Mouse (Mus musculus): ENCODE data around the gene 4931428L18Rik. TPM values are rescaled to one million over a fixed set of nuclear protein-coding genes. Genes with fewer than 3 reads are reported as not detected.

4931428L18Rik gene
- polyA plus RNA-seq, 1 experiment from 2014 or later = not detected

- WGBS = 89% methylated on average over 3 of the region's 3 CpGs
- no peaks in the 10 kb centered on the region for H3K4me1 ChIP-seq (replicated peaks; ENCODE audit: control insufficient read depth, insufficient read depth, low read length)
- H3K36me3 ChIP-seq (ENCODE audit: control insufficient read depth, insufficient read depth) = no peaks in the 10 kb centered on the region
- H3K4me3 ChIP-seq (replicated peaks; ENCODE audit: low read length) = no peak overlapping the region
- no peak overlapping the region for H3K9ac ChIP-seq (replicated peaks; ENCODE audit: low read depth, low read length)
- H3K27me3 ChIP-seq (replicated peaks; ENCODE audit: control insufficient read depth, insufficient read depth, low read length) = no peaks in the 10 kb centered on the region
- no peak overlapping the region for H3K27ac ChIP-seq (ENCODE audit: low read length)
- no peaks in the 10 kb centered on the region for H3K9me3 ChIP-seq (ENCODE audit: control insufficient read depth, low read length)
- no peak for ATAC-seq
- H3K4me2 ChIP-seq (ENCODE audit: low read length) = no peak overlapping the region
Observed at GRCm38 (mm10) chr1:31107961-31108360, 114.5 kb downstream of the 4931428L18Rik start.

GRCm38 (mm10) chr1:31102863-31103657 lies 119.4 kb downstream of the 4931428L18Rik start:
- H3K4me1 ChIP-seq (replicated peaks; ENCODE audit: control insufficient read depth, insufficient read depth, low read length) = no peaks in the 10 kb centered on the region
- H3K36me3 ChIP-seq (ENCODE audit: control insufficient read depth, insufficient read depth) = no peaks in the 10 kb centered on the region
- no peak overlapping the region for H3K9ac ChIP-seq (replicated peaks; ENCODE audit: low read depth, low read length)
- H3K9me3 ChIP-seq (ENCODE audit: control insufficient read depth, low read length) = no peaks in the 10 kb centered on the region
- no peak overlapping the region for H3K4me3 ChIP-seq (replicated peaks; ENCODE audit: low read length)
- 57% methylated on average over 12 of the region's 12 CpGs for WGBS
- no peaks in the 10 kb centered on the region for H3K27me3 ChIP-seq (replicated peaks; ENCODE audit: control insufficient read depth, insufficient read depth, low read length)
- H3K27ac ChIP-seq (ENCODE audit: low read length) = no peak overlapping the region
- no peak overlapping the region for H3K4me2 ChIP-seq (ENCODE audit: low read length)
- ATAC-seq = peak; percentile 45

GRCm38 (mm10) chr1:31102280-31102679 lies 120.2 kb downstream of the 4931428L18Rik start:
- Histone ChIP-seq H3K36me3 (ENCODE audit: control insufficient read depth, insufficient read depth) (no peaks in the 10 kb centered on the region), H3K4me1 (replicated peaks; ENCODE audit: control insufficient read depth, insufficient read depth, low read length) (no peaks in the 10 kb centered on the region), H3K27ac (ENCODE audit: low read length) (no peak overlapping the region), H3K9ac (replicated peaks; ENCODE audit: low read depth, low read length) (no peak overlapping the region), H3K27me3 (replicated peaks; ENCODE audit: control insufficient read depth, insufficient read depth, low read length) (no peaks in the 10 kb centered on the region), H3K4me3 (replicated peaks; ENCODE audit: low read length) (no peak overlapping the region), H3K9me3 (ENCODE audit: control insufficient read depth, low read length) (no peaks in the 10 kb centered on the region), H3K4me2 (ENCODE audit: low read length) (no peak overlapping the region)
- no peak for ATAC-seq
- 87% methylated on average over 2 of the region's 2 CpGs for WGBS

- no peaks in the 10 kb centered on the region for H3K27me3 ChIP-seq (replicated peaks; ENCODE audit: control insufficient read depth, insufficient read depth, low read length)
- no peak overlapping the region for H3K9ac ChIP-seq (replicated peaks; ENCODE audit: low read depth, low read length)
- H3K4me2 ChIP-seq (ENCODE audit: low read length) = no peak overlapping the region
- no peaks in the 10 kb centered on the region for H3K36me3 ChIP-seq (ENCODE audit: control insufficient read depth, insufficient read depth)
- ATAC-seq = no peak
- H3K9me3 ChIP-seq (ENCODE audit: control insufficient read depth, low read length) = no peaks in the 10 kb centered on the region
- H3K27ac ChIP-seq (ENCODE audit: low read length) = no peak overlapping the region
- no peaks in the 10 kb centered on the region for H3K4me1 ChIP-seq (replicated peaks; ENCODE audit: control insufficient read depth, insufficient read depth, low read length)
- H3K4me3 ChIP-seq (replicated peaks; ENCODE audit: low read length) = no peak overlapping the region
- 81% methylated on average over 3 of the region's 3 CpGs for WGBS
Observed at GRCm38 (mm10) chr1:31097208-31097607, 125.3 kb downstream of the 4931428L18Rik start.

- Histone ChIP-seq H3K36me3 (ENCODE audit: control insufficient read depth, insufficient read depth) (no peaks in the 10 kb centered on the region), H3K9ac (replicated peaks; ENCODE audit: low read depth, low read length) (no peak overlapping the region), H3K4me3 (replicated peaks; ENCODE audit: low read length) (no peak overlapping the region), H3K27ac (ENCODE audit: low read length) (no peak overlapping the region), H3K4me1 (replicated peaks; ENCODE audit: control insufficient read depth, insufficient read depth, low read length) (no peaks in the 10 kb centered on the region), H3K4me2 (ENCODE audit: low read length) (no peak overlapping the region), H3K27me3 (replicated peaks; ENCODE audit: control insufficient read depth, insufficient read depth, low read length) (no peaks in the 10 kb centered on the region), H3K9me3 (ENCODE audit: control insufficient read depth, low read length) (no peaks in the 10 kb centered on the region)
- no peak for ATAC-seq
- 57% methylated on average over 2 of the region's 2 CpGs for WGBS
Observed at GRCm38 (mm10) chr1:31096466-31096793, 126.1 kb downstream of the 4931428L18Rik start.

GRCm38 (mm10) chr1:31095706-31096465 lies 126.6 kb downstream of the 4931428L18Rik start:
- WGBS = 73% methylated on average over 5 of the region's 5 CpGs

GRCm38 (mm10) chr1:31094792-31095191 lies 127.7 kb downstream of the 4931428L18Rik start:
- Histone ChIP-seq H3K9ac (replicated peaks; ENCODE audit: low read depth, low read length) (no peak overlapping the region), H3K9me3 (ENCODE audit: control insufficient read depth, low read length) (no peaks in the 10 kb centered on the region), H3K27me3 (replicated peaks; ENCODE audit: control insufficient read depth, insufficient read depth, low read length) (no peaks in the 10 kb centered on the region), H3K27ac (ENCODE audit: low read length) (no peak overlapping the region), H3K4me3 (replicated peaks; ENCODE audit: low read length) (no peak overlapping the region), H3K4me1 (replicated peaks; ENCODE audit: control insufficient read depth, insufficient read depth, low read length) (no peaks in the 10 kb centered on the region), H3K36me3 (ENCODE audit: control insufficient read depth, insufficient read depth) (no peaks in the 10 kb centered on the region), H3K4me2 (ENCODE audit: low read length) (no peak overlapping the region)
- ATAC-seq = no peak
- 82% methylated on average over 3 of the region's 3 CpGs for WGBS

More at GRCm38 (mm10) chr1:31095706-31096465, 126.6 kb downstream of the 4931428L18Rik start:
- H3K27me3 ChIP-seq (replicated peaks; ENCODE audit: control insufficient read depth, insufficient read depth, low read length) = no peaks in the 10 kb centered on the region
- no peaks in the 10 kb centered on the region for H3K36me3 ChIP-seq (ENCODE audit: control insufficient read depth, insufficient read depth)
- no peak for ATAC-seq
- H3K27ac ChIP-seq (ENCODE audit: low read length) = no peak overlapping the region
- no peaks in the 10 kb centered on the region for H3K9me3 ChIP-seq (ENCODE audit: control insufficient read depth, low read length)
- H3K4me1 ChIP-seq (replicated peaks; ENCODE audit: control insufficient read depth, insufficient read depth, low read length) = no peaks in the 10 kb centered on the region
- no peak overlapping the region for H3K9ac ChIP-seq (replicated peaks; ENCODE audit: low read depth, low read length)
- H3K4me3 ChIP-seq (replicated peaks; ENCODE audit: low read length) = no peak overlapping the region
- H3K4me2 ChIP-seq (ENCODE audit: low read length) = no peak overlapping the region

- Histone ChIP-seq H3K27me3 (replicated peaks; ENCODE audit: control insufficient read depth, insufficient read depth, low read length) (no peaks in the 10 kb centered on the region), H3K36me3 (ENCODE audit: control insufficient read depth, insufficient read depth) (no peaks in the 10 kb centered on the region), H3K4me3 (replicated peaks; ENCODE audit: low read length) (no peak overlapping the region), H3K9me3 (ENCODE audit: control insufficient read depth, low read length) (no peaks in the 10 kb centered on the region), H3K9ac (replicated peaks; ENCODE audit: low read depth, low read length) (no peak overlapping the region), H3K4me2 (ENCODE audit: low read length) (no peak overlapping the region), H3K27ac (ENCODE audit: low read length) (no peak overlapping the region), H3K4me1 (replicated peaks; ENCODE audit: control insufficient read depth, insufficient read depth, low read length) (no peaks in the 10 kb centered on the region)
- 68% methylated on average over 1 of the region's 1 CpGs for WGBS
- no peak for ATAC-seq
Observed at GRCm38 (mm10) chr1:31093939-31094338, 128.5 kb downstream of the 4931428L18Rik start.

GRCm38 (mm10) chr1:31088686-31089085 lies 133.8 kb downstream of the 4931428L18Rik start:
- H3K27me3 ChIP-seq (replicated peaks; ENCODE audit: control insufficient read depth, insufficient read depth, low read length) = no peaks in the 10 kb centered on the region
- no peak overlapping the region for H3K27ac ChIP-seq (ENCODE audit: low read length)
- H3K4me2 ChIP-seq (ENCODE audit: low read length) = no peak overlapping the region
- no peak overlapping the region for H3K4me3 ChIP-seq (replicated peaks; ENCODE audit: low read length)
- ATAC-seq = no peak
- H3K36me3 ChIP-seq (ENCODE audit: control insufficient read depth, insufficient read depth) = no peaks in the 10 kb centered on the region
- 92% methylated on average over 4 of the region's 4 CpGs for WGBS
- H3K4me1 ChIP-seq (replicated peaks; ENCODE audit: control insufficient read depth, insufficient read depth, low read length) = no peaks in the 10 kb centered on the region
- no peak overlapping the region for H3K9ac ChIP-seq (replicated peaks; ENCODE audit: low read depth, low read length)
- no peaks in the 10 kb centered on the region for H3K9me3 ChIP-seq (ENCODE audit: control insufficient read depth, low read length)
